Mouse (Mus musculus): ENCODE data around the gene Itga6.

GRCm38 (mm10) chr2:71802131-71802530 is 56.7 kb downstream of the Itga6 start:
- TF ChIP-seq CTCF (IDR thresholded peaks at IDR 0.05; ENCODE audit: control insufficient read depth, insufficient read depth, insufficient read length) (no peak), MAX (IDR thresholded peaks at IDR 0.05) (no peak), MYOD1 (IDR thresholded peaks at IDR 0.05; ENCODE audit: control insufficient read depth, insufficient read length, low read depth) (no peak), MYOG (IDR thresholded peaks at IDR 0.05; ENCODE audit: control insufficient read depth, extremely low read depth, insufficient read length) (no peak), USF1 (IDR thresholded peaks at IDR 0.05; ENCODE audit: low read depth) (no peak)

All from C2C12 (cell line).